Mouse (Mus musculus) bone marrow, adult 2 months (tissue): Measurements from ENCODE around the gene Rit1.
"Not testable (repeated sequence)": the region's sequence is repeated elsewhere in the genome, so short reads cannot be mapped to it uniquely, and the experiment has no call there.

Experiments
- CTCF ChIP-seq: fragments of 200-500 bp; IDR thresholded peaks from 2 replicates; pipeline ENCODE4 v1.5.1; 2011; ENCODE audit warnings: low read length, control low read depth; ENCODE audit not compliant: control insufficient read depth, insufficient read depth
- POLR2A ChIP-seq: fragments of 200-500 bp; IDR thresholded peaks from 2 replicates; pipeline ENCODE4 v1.6.1; 2011; ENCODE audit warnings: low read depth, mild to moderate bottlenecking, control low read depth, low read length, borderline replicate concordance; ENCODE audit not compliant: control insufficient read depth

DNA sequence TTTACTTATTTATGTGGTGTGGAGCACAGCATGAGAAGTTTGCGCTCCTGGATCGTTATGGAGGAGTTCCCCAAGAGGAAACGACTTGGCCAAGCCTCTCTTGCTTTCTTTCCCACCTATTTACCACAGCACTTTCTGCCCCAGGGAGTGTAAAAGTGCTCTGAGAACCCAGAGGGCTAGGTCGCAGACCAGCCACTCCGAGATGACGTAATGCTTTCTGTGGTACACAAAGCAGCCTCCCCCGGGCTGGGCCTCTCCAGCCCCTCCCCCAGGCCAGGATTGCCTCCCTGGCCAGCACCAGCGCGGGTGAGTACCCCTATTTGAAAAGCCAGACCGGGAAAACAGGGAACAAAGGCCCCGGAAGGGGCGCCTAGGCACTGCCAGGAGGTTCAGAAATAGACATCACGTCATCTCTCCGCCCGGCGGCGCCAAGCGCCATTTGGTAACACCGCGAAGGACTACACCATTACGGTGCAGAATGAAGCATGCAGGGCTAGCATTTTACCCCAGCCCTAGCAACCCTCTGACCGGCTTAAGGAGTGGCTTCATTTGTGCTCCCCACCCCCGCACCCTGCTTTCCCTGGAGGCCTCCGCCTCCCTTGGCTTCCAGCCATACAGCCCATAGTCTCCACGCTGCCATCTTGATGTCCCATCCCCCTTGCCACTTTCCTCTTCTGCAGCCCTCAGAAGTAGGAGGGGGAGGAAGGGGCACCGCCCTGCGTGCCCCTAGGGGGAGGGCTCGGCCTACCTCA is 54.7 kb downstream of the Rit1 start:
- not testable (repeated sequence) for TF ChIP-seq CTCF, POLR2A
